Mouse (Mus musculus) frontal cortex, postnatal 14 days (tissue): ENCODE results near the gene Mars.
A peak's percentile ranks its signal among the peaks of the same experiment; 100 is the strongest.

ENCODE experiments used
- DNase-seq, 2 experiments: peaks; one replicate each; pipeline ENCODE4 v3.0.0; 2022; ENCODE audit warnings: low spot score in 2 of 2

Gene Mars

GRCm38 (mm10) chr10:127311476-127312355 lies at the start of gene Mars:
Mars (minus strand) TSS chr10:127311786.
- peak; percentile 90 for DNase-seq

DNA sequence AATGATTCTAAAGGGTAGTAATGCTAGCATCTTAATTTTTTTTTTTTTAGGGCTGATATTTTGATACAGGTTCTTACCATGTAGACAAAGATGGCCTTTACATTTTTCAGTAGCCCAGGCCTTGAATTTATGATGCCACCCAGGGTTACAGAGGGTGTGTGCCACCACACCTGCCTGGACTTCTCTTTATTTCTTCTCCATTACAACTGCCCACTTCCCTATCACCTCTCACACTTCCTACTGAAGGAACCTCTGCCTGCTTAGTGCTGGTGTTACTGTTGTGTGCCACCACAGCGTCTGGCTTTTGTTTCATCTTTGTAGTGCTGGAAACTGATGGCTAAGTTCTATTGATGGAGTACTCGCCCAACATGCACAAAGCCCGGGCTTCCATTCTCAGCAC lies 49.1 kb upstream of the Mars start:
- no peak for DNase-seq

GRCm38 (mm10) chr10:127355336-127355735 lies 43.8 kb upstream of the Mars start:
- DNase-seq: no peak

- peak; percentile 53 to 72 for DNase-seq
Observed at GRCm38 (mm10) chr10:127353909-127354895, 42.6 kb upstream of the Mars start, which contains the start of gene Inhbe. Inhbe (minus strand) TSS chr10:127354411.

- no peak for DNase-seq
Observed at GRCm38 (mm10) chr10:127352766-127353165, 41.2 kb upstream of the Mars start.

GRCm38 (mm10) chr10:127352187-127352586 lies 40.6 kb upstream of the Mars start:
- no peak for DNase-seq

DNA sequence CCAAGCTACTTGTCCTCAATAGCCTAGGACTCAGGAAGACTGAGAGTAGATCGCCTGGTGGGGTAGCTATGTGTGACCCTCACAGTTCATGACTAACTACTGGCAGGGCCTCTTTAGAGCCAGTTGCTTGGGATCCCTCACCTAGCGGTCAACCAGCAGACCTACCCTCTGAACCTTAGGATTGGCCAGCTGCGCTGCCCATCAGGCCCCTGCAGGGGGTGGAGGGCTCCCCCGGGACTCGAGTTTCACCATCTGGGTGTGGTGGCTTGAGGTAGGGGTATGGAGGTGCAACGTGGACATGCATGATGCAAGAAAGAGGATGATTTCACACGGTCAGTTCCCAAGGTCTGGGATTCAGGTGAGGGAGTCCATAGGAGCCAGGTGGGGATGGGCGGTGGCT lies 40.1 kb upstream of the Mars start:
- DNase-seq: no peak

- no peak for DNase-seq
Observed at GRCm38 (mm10) chr10:127351285-127351595, 39.7 kb upstream of the Mars start.

GRCm38 (mm10) chr10:127350594-127351284 lies 39.2 kb upstream of the Mars start:
- peak in 1 of 2 experiments; percentile 62 for DNase-seq

DNA sequence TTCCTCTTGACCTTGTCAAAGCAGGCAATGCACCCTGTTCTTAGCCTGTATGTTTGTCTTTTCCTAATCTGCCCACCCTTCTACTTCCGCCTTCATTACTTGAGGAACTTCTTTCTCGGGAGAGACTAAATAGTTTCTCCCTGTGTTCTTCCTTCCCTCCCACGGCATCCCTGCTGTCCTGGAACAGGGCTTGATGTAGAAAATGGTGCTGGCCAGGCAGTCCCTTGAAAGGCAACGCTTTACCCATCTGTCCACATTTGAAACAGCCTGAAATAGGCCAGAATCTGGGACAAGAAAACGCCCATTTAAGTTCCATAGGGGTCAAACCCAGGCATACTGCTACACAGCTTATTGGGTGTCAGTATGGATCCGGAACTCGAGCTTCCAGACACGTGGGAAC lies 38.2 kb upstream of the Mars start:
- DNase-seq: no peak

GRCm38 (mm10) chr10:127348957-127349356 lies 37.4 kb upstream of the Mars start:
- no peak for DNase-seq

GRCm38 (mm10) chr10:127346173-127346572 lies 34.6 kb upstream of the Mars start:
- no peak for DNase-seq

- no peak for DNase-seq
Observed at GRCm38 (mm10) chr10:127343029-127343428, 31.4 kb upstream of the Mars start.

DNA sequence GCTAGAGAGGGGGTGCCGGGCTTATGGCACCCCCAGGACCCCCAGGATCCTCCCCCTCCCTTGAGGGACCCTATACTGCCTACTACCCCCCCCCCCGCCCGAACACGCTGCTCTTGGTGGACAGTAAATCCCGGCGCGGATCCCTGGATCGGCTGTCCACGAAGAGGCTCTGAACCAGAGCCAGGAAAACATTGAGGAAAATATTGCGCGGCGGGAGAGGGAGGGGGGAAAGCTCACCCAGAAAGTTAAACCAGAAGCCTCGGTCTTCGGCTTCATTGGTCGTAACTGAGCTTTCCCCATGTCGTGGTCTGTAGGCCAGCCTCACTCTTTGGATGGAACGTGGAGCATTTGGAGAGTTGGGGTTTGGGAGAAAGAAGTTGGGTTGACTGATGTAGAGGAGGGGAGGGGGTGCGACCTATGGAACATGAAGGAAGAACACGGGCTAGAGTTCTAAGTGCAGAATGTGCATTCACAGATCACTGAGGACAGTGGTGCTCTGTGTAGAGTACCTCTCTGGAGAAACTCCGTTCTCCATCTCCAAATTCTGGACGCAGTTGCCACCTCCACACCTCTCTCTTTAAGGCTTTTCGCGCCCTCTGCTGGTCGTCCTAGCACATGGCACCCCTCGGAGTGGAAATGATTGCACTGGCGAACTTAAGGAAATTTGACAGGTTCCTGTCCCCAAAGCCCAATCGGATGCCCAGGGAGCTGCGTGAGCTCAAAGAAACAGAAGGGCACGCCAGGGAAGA lies 30.5 kb upstream of the Mars start, which contains the start of gene Gli1:
Gene Gli1, minus strand, starts transcription at position 84 of the 749 bp plus-strand sequence.
- peak; percentile 55 to 70 for DNase-seq

- no peak for DNase-seq
Observed at GRCm38 (mm10) chr10:127341360-127341690, 29.7 kb upstream of the Mars start.

- no peak for DNase-seq
Observed at GRCm38 (mm10) chr10:127340577-127341359, 29.2 kb upstream of the Mars start.

- no peak for DNase-seq
Observed at GRCm38 (mm10) chr10:127339683-127340576, 28.3 kb upstream of the Mars start.

DNA sequence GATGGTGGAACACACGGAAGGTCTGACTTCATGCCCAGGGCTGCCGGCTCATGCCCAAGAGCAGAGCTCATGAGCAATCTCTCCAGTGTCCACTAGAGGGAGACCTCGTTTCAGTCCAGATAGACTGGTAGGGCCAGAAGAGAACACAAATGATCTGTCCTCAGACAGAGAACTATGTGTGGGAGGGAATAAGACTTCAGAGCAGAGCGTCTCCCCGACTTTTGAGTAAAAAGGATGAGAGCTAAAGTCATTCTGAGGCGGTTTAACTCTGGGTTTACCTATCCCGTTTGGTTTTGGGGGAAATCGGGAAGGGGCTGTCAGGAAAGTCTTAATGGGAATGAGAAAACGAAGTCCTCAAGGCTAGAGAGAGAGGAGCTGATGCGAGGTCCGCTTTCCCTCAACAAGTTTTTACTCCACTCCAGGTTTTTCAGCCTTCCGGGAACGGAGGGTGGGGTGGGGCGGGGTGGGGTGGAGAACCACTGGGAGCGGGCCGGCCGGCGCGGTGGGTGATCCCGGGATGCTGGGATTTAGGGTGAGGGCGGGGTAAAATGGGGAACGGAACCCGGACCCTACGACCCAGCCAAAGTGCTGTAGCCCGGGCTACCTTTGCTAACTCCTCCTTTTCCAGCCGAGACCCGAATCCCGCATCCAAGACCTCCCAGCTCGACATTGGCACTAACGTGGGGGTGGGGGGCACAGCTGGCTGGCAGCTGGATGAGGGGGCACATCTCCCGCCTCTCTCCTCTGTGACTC lies 27.5 kb upstream of the Mars start:
- peak; percentile 66 to 87 for DNase-seq
